Mouse (Mus musculus) embryo, embryonic 11.5 days (tissue): ENCODE results near the gene Fam189a2.

Experiments
- DNase-seq: peaks from one replicate; pipeline ENCODE4 v3.0.0-alpha.2; 2012; ENCODE audit warnings: low read depth, low spot score

Fam189a2 gene

DNA sequence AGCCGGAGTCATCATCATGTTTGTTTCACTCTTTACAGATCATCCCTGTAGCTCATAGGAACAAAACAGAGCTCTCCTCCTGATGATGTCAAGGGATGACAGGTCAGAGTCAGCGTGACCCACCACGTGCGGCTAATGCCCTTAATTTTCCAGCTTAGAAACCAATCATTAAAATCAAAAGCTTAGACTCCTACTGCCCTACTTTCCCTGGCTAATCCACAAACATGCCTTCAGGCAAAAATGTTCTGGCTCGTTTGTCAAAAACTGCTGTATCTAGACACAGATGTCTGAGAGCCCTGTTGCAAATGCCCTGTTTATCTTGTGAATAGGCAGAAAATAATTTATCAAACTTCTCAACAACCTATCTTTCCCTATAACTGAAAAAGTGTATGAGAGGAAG lies 4.9 kb downstream of the Fam189a2 start:
- DNase-seq, result no peak

DNA sequence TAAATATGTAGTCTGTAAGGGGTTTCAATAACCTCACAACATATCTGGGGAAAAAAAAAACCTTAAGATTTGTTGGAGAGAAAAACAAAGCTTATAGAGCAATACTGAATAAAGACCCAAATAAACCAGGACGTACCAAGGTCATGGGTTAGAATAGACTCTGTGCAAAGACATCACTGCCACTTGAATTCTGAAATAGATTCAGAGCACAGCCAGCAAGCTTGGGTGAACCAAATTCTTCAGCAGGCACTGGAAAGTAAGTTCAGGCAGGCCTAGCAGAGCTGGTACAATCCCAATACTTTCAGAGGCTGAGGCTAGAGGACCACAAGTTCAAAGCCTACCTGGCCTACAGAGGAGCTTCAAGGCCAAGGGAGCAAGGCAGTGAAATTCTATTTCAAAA lies 6.2 kb downstream of the Fam189a2 start:
- DNase-seq, result no peak

DNA sequence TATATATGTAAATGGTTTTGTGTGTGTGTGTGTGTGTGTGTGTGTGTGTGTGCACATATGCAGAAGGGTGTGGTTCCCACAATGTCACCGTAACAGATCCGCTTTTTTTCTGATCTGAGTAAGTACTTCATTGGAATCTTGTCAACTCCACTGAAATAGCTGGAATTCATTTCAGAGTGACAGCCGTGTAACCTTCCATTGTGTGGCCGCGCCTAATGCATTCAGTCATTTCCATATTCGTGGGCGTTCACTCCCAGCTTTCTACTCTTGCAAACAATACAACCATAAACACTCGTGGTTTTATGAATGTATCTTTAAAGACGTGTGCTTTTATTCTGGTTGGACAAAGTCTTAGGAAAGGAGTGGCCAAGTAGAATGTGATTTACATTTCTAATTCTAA lies 6.7 kb downstream of the Fam189a2 start:
- no peak for DNase-seq

DNA sequence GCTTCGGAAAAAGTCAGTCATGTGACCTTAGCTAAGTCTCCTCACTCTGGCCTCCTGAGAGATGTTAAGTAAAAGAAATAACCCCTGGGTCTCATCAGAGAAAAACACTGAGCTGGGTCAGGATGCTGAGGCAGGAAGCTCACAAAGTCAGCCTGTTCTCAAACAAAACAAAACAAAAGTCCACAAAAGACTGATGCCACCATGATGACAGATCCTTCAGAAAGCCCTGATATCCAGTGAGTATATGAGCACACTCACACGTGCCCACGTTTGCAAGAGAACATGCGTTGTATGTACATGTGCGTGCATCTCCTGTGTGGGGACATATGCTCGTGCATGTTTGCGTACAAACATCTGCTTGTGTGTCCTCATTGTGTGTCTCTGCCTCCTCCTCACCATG lies 7.5 kb downstream of the Fam189a2 start:
- DNase-seq, result no peak

DNA sequence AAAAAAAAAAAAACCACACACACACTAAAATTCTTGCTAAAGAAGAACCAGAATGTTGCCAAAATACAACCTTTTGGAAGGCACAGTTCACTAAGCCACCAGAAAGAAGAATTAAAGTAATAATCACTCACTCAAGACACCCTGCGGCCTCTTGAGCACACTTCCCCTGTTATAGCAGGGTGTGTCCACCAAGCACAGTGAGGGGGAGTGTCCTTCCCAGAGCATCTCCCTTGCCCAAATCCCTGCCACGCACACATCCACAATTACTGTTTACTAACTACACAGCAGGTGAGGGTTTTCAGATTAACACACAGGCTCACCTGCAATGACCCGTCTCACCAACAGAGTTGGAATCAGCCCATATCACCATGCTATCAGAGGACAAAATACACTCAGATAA lies 8.0 kb downstream of the Fam189a2 start:
- no peak for DNase-seq

DNA sequence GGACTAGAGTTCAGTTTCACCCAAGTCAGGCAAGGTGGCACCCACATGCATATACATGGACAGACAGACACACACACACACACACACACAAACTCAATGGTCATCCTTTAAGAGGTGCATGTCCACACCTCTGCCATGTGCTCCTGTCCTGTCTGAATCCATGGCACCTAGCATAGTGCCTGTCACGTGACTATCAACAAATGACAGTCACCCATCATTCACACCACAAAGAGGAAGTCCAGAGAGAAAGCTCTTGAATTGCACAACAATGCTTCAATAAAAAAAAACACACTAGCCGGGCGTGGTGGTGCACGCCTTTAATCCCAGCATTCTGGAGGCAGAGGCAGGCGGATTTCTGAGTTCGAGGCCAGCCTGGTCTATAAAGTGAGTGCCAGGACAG lies 8.5 kb downstream of the Fam189a2 start:
- no peak for DNase-seq

DNA sequence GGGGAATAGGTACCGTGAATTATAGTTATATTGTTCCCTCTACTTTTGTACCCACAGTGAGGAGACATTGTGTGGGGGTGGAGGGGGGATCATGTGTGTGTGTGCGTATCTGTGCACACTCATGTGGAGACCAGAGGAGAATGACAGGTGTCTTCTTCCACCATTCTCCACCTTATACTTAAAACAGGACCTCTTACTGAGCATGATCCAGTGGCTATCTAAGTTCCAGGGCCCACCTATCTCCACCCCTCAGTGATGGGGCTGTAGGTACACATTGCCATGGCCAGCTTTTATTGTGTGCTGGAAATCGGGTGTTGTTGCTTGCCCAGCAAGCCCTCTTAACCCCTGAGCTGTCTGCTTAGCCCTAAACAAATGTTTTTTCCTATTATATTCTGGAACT lies 10.1 kb downstream of the Fam189a2 start:
- no peak for DNase-seq

DNA sequence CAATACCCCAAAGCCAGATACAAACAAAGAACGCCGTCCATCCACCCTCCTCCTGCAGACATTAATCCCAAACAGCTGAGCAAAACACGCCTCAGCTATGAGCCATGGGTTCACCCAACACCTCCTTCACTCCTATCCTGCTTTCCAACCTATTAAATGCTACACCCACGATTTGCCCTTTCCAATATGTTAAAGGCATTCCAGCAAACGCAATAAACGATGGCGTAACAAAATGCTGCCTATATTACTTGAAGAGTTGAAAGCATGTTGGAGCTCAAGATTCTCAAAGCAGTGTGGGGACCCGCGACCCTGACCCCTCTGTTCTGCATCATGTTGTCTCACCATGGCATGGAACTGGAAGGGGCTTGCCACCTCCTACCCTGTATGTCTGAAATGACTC lies 11.2 kb downstream of the Fam189a2 start:
- no peak for DNase-seq

DNA sequence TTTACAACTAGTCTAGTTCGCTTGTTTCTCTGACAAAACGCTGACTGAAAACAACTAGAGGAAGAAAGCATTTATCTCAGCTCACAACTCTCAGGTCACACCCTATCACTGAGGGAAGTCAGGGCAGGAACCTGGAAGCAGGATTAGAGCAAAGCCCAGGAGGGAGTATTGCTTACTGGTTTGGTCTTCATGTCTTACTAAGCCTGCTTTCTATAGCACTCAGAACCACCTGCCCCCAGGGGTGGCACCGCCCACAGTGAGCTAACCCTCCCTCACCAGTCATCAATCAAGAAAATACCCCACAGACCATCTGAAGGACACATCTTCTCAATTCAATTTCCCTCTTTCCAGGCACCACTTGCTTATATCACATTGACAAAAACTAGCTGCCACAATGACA lies 12.4 kb downstream of the Fam189a2 start:
- DNase-seq, result no peak

DNA sequence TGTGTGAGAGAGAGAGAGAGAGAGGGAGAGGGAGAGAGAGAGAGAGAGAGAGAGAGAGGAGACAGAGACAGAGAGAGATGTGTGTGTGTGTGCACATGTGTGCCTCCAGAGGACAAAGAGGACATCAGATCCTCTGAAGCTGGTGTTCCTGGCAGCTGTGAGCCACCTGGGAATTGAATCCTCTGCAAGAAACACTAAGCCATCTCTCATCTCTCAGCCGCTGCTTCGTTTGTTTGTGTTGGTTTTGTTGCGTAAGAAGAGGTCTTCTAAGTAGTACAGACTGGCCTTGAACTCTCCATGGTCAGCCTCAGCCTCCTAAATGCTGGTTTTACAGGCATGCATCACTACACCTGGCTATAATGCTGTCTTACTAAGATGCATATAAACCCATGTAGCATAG lies 12.9 kb downstream of the Fam189a2 start:
- DNase-seq, result no peak

DNA sequence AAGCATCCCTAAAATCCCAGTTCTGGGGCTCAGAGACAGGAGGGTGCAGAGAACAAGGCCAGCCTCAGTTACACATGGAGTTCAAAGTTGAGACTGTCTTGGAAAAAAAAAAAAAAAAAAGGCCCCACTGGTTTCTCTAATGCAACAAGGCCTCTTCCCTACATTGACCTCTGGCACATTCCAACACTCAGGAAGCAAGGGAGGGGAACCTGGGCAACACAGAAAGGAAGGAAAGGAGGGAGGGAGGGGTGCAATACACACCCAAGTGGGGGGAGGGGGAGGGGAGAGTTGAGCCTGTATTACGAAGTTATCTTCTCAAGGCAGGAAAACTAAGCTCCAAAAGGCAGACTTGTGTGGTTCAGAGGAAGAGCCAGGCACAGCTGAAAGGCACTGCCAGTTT lies 13.4 kb downstream of the Fam189a2 start:
- DNase-seq, result no peak

DNA sequence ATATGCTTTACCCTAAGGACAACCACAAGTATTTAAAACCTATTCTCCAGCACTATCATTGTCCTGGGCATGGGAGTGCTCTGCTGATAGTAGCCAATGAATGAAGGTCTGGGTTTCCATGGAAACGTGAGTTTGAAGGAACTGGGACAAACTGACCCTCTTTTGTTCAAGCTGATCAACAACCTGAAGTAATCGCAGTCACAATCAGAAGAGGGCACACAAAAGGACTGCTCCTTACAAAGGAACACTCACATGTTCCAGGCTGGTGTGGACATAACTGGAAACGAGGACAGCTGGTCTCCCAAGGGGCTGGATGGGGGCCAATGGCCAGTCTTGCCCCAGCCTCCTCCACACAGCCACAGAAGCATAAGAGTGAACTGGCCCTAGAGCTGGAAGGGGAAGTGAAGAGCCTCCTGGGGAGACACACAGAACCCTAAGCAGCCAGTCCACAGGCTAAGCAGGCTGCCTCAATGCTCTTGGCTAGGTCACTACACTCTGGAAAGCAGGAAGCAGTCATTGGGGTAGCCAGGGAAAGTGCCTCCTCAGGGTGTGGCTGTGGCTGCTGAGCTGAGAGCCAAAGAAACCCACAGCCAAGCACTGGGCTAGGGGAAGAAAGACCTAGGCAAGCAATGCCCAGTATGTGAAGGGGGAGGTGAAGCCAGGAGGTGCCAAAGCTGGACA lies 14.0 kb downstream of the Fam189a2 start:
- DNase-seq, result no peak

DNA sequence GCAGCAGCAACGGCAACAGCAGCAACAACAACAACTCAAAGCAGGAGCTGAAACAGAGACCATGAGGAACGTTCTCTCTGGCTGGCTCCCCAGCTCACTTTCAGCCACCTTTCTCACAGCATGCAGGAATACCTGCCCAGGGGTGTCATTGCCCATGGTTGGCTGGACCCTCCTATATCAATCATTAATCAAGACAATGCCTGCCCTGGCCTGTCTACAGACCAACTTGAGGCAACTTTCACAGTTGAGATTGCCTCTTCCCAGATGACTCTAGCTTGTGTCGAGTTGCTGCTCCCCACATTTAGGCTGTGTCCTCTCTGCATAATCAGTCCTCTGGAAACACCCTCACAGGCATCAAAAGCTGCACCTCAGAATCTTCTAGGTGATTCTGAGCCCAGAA lies 17.6 kb downstream of the Fam189a2 start:
- no peak for DNase-seq

DNA sequence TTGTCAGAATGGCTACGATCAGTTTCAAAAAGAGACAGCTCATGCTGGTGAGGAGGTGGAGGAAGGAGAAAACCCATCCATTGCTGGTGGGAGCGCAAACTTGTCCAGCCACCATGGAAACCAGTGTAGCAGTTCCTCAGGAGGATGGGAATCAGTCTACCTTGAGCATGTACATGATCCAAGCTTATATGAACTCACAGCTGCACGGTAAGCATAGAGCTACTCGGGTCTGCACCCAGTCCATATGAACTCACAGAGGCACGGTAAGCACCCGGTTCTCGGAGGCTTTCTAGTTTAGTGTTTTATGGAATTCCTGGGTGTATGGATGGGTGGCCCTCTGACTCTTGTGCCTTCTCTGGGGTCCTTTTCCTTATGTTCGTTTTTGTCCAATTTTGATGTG lies 18.3 kb downstream of the Fam189a2 start:
- DNase-seq, result no peak

DNA sequence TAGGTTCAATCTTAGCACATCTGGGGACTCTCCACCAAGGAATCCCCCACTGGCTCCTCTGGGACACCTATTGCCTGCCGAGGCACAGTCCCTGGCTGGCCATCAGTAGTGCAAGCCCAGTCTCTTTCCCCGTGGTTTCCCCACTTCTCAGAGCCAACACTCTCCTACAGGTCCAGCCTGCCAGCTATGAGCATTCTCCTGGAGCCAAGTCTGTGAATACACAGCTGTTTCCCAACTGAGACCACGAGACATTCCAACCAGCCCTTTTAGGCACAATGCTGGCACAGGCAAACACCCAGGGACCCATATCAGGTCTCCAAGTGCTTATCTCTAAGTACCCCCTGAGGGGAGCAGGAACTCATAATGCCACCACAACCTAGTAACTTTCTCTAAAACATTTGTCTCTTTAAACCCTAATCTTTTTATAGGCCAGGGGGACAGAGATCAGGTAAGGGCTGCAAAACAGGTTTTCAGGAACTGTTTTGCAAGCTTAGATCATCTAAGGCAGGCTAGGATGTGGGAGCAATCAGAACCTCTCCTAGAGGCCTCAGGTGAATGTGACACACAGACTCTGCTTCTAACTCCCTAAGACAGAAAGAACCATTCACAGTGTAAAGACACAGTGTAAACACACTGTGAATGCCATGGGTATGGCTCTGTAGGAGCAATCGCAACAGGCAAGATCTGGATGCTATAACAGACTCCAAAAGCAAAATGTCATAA lies 23.0 kb downstream of the Fam189a2 start:
- no peak for DNase-seq

DNA sequence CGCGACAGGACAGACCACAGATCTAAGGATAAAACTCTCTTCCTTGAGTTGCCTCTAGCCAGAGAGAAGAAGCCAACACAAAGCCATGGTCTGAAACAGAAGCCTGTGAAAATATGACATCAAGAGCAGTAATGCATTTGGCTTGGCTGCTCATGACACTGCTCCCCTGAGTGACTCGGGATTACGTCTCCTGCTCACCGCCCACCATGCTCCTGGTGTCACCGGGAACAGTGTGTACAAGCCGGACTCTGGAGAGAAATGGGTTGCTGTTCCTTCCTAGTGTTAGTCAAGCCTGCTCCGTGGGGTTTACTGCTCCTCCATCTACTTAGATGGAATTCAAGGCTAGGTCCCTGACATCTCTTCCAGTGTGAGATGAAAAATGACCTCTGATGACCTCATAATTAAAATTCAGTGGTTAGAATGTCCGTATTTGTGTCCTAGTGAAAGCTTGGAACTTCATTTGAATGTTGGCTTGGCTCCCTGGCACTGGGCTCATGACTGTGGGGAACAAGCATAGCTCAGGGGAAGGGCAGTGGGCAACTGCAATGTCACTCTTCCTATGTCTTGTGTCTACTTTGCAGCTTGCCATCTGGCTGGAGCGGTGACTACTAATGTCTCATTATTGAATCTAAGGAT lies 23.7 kb downstream of the Fam189a2 start:
- no peak for DNase-seq

DNA sequence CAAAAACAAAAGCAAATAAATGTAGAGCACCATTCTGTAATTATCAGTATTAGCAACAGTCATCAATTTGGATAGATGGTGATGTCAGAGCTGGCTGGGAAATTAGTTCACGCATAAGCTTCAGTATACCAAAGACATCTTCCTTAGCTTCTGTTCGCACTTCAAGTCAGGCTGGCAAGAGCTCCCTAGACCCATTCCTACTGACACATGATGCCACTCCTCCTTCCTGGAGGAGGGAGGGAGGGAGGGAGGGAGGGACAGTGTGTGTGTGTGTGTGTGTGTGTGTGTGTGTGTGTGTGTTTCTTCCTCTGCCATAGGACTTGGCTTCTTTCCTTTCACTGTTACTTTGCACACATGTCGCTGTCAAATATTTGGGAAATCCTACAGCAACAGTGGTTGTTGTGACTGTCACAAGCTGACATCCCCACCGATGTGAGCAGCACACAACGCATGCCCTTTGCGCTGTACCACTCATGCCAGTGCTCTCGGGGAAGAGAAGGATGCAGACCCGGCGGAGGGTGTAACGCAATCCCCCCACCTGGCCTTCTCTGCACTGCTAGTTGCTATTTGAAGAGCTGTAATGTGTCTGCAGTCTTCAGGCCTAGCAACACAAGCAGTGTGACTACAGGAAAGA lies 34.9 kb downstream of the Fam189a2 start:
- DNase-seq, result no peak

DNA sequence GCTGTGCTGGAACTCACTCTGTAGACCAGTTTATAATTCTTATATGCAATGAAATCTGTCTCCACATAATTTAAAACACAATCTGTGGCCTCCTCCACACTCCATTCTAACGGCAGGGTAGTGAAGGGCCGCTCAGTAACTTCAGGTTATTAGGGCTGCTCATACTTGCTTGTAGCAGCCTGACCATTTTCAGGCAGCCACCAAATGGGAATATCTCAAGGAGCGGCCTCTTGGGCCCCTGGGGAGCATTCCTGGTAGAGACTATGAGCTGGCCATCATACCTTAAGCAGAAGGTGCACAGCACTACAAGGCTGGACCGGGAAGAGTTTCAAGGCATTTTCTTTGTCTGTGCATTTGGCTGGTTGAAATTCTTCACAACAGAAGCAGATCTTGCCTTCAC lies 42.7 kb downstream of the Fam189a2 start:
- no peak for DNase-seq

DNA sequence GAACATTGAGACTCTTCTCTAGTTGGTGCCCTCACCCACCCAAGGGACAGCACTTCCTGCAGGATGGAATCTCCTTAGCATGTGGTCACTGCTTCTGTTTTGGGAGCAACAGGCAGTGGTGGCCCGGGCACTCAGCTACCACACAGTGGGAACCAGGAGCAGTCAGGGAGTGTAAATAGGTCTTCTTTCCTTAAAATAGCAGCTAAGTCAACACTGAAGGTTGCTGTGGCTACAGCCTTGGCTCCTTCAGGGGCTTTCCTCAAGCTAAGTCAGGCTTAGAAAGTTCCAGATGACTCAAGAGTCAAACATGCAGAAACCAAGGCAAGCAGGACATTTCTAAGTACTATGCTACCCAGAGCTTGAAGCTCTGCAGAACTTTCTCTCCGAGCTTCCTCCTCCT lies 43.5 kb downstream of the Fam189a2 start:
- DNase-seq, result no peak

DNA sequence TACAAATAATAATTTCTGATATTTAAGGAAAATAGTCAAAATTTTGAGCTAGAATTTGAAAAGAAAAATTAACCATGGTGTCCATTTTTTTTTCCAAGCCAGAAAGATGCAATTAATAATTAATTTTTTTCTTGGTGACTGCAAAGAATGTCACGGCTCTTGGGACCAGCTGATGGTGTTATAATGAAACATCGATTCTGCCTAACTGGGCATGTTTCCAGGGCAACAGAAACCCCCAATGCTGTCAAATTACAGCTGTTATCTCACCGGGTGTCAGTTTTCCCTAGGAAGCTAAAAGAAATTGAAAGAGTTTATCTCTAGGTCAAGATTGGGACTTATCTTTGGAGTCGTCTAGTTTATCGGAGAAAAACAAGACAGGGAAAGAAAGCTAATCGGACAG lies 46.6 kb downstream of the Fam189a2 start:
- DNase-seq, result no peak

DNA sequence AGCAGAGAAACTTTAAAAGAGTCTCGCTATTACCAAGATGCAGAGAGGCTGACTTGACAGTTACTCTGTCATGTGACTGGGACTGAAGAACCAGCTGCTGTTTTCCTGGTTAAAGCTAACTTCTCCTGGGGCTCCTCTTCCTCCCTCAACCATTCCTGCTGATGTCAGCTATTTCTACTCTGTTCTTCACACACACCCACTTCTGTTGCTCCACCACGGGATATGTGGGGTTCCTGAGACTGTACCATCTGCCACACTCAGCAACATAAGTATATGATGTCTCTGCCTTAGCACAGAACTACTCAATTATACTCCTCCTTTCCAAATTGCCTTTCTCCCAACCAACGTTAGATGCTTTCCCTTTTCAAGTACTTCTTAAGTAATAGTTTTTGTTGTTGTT lies 50.2 kb downstream of the Fam189a2 start:
- no peak for DNase-seq

DNA sequence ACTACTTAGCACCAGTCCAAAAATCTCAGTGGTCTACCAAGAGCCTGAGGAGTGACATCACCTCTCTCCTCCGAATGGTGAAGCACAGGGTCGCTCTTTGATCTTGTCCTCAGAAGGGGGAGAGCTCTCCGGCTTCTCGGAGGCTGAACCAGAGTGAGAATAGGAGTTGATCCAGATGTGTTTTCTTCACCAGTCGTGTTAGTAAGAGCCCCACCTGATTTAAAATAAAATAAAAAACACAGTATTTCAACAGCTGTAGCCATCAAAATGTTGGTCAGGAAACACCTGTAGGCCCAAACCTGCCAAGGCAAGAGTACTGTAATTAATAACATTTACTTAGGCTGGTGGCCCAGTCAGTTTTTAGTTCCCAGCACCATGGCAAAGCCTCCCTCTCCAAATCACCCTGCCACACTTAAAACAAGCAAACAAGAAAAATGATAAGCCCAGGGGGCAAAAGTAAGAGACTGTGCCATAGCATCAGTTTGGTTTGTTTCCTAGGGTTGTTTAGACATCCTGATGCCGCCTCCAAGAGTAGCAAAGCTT lies 52.8 kb downstream of the Fam189a2 start:
- DNase-seq, result no peak
